Mouse (Mus musculus): Measurements from ENCODE around the gene Ddit4.

Ddit4 gene

DNA sequence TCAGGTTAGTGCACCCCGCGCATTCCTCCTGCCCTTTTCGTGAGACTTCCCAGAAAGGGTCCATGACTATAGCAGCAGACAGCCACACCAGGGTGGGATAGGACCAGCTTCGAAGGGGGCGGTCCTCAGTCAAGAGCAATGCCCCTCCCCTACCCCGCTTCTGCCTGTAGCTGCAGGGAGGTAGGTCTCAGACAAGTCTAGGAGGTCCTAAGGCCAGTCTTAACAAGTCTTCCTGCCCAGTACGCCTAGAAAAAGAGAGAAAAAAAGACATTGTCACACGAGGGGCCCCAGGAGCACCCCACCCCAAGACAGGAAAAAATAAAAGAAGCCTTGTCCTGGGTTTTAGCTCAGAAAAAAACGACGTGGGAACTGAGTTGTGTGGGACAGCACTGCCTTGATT lies 35.0 kb downstream of the Ddit4 start:
- DNase-seq (ENCODE audit: low spot score): no peak

DNA sequence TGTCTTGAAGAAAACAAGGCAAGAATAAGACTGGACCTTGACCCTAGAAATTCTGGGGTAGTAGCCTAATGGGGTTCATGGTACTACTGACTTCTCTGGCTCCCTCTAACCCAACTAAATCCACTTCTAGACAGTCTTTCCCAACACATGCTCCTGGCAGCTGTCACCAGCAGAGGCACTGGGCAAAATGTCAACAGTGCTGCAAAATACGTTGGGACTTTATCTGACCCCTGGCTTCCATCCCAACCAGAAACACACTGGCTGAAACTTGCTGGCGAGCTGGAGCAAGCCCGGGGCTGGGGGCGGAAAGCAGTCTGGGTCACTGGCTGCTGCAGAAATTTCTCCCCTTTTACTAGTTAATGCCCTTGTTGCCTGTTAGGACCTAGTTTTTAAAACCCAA lies 35.5 kb downstream of the Ddit4 start:
- peak; percentile 78 for DNase-seq (ENCODE audit: low spot score)

- no peak for DNase-seq (ENCODE audit: low spot score)
Measured at GRCm38 (mm10) chr10:59915196-59915962, 36.3 kb downstream of the Ddit4 start.

GRCm38 (mm10) chr10:59911561-59912198 lies 40.0 kb downstream of the Ddit4 start:
- no peak for DNase-seq (ENCODE audit: low spot score)

DNA sequence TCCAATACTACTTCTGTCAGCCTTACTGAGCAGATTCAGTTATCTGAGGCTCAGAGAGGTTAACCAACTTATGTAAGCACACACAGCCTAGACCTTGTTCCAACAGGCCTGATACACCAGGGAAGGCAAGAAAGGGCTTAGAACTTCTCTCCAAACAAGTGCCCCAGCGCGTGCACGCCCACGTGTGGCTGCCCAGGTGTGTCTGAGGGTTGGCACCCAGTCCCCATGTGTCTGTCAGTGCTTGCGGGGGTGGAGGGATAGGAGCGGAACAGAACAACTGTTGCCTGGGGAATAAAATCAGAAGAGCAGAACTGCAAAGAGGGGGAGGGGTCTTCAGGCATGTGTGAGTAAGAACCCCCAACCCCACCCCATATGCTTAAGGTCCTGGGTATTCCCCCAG lies 40.5 kb downstream of the Ddit4 start:
- DNase-seq (ENCODE audit: low spot score): no peak

GRCm38 (mm10) chr10:59909357-59909847 lies 42.2 kb downstream of the Ddit4 start:
- no peak for DNase-seq (ENCODE audit: low spot score)

GRCm38 (mm10) chr10:59908776-59909315 lies 42.8 kb downstream of the Ddit4 start:
- no peak for DNase-seq (ENCODE audit: low spot score)

GRCm38 (mm10) chr10:59907695-59908299 lies 43.8 kb downstream of the Ddit4 start:
- DNase-seq (ENCODE audit: low spot score): no peak

GRCm38 (mm10) chr10:59907080-59907609 lies 44.5 kb downstream of the Ddit4 start:
- DNase-seq (ENCODE audit: low spot score): no peak

DNA sequence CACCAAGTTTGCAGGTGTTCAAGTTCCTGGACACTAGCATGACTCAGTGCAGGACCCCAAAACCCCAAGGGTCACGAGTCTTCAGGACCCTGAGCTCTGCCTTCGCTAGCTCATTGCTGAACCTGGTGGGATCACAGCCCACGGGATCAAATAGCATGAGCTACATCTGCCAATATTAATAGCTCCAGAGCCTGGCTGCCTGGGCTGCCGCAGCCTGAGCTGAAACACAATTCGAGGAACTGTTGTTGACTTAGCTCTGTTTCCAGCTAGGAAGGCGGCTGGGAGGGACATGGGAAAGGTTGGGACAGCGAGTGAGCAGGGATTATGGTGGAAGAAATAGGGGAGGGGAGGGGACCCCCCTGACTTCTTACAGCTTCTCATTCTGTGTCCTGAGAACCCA lies 48.5 kb downstream of the Ddit4 start:
- no peak for DNase-seq (ENCODE audit: low spot score)

- DNase-seq (ENCODE audit: low spot score): no peak
Measured at GRCm38 (mm10) chr10:59902606-59902990, 49.0 kb downstream of the Ddit4 start.

- DNase-seq (ENCODE audit: low spot score): no peak
Measured at GRCm38 (mm10) chr10:59901986-59902605, 49.5 kb downstream of the Ddit4 start.

DNA sequence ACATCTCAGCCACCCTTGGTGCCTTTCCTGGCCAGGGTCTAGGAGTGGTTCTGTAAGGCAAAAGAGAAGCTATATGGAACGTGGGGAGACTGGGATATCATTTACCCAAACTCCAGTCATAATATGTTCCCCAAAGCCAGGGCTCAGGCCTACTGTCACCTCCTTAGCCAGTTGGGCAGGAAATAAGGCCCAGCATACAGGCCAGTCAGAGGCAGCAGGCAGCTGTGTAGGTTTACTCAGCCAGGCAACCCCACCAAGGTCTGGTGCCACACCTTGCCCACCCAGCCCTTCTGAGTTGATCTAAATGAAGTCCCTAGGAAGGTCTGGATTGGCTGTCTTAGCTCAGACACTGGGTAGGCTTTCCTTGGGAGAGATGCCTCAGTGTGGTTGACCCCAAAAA lies 50.2 kb downstream of the Ddit4 start:
- no peak for DNase-seq (ENCODE audit: low spot score)

DNA sequence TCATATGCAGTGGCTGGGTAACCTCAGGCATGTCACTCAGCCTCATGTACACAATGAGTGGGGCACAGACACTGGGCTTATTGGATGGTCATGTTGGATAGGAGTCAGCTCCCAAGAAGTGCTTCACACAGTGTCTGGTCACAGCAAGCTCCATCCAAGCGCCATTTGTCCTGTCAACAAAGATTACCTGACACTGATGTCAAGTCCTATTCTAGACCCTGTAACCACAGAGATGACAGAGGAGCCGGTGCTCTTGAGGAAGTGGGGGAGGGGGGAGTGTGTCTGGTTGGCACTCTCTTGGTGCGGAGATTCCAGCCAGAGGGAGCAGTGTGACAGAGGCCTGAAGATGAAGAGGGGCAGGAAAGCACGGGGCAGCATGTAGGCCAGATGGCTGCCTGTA lies 50.7 kb downstream of the Ddit4 start:
- no peak for DNase-seq (ENCODE audit: low spot score)

- DNase-seq (ENCODE audit: low spot score): no peak
Measured at GRCm38 (mm10) chr10:59900174-59900435, 51.5 kb downstream of the Ddit4 start.

All from ovary, postnatal 14 days (tissue).